Mouse (Mus musculus) intestine, embryonic 16.5 days (tissue): ENCODE results near the gene Ilkap. TPM values are rescaled to one million over a fixed set of nuclear protein-coding genes. Genes with fewer than 3 reads are reported as not detected.

Source experiments
- ATAC-seq: fragments of 200-750 bp; cut with Nextera tagmentation; 2 replicates; pipeline ENCODE4 v1.8.0; 2017; ENCODE audit warnings: moderate TSS enrichment, moderate library complexity
- H3K27ac ChIP-seq: fragments of 300-500 bp; sonication (generic); 2 replicates; pipeline ENCODE4 v1.5.1; 2014; ENCODE audit warnings: mild to moderate bottlenecking, low read length
- H3K27me3 ChIP-seq: fragments of 300-500 bp; sonication (generic); replicated peaks from 2 replicates; pipeline ENCODE4 v1.6.1; 2014; ENCODE audit warnings: low read length, control low read depth, mixed read lengths; ENCODE audit not compliant: control insufficient read depth, insufficient read depth
- H3K36me3 ChIP-seq: fragments of 300-500 bp; sonication (generic); 2 replicates; pipeline ENCODE4 v1.6.1; 2014; ENCODE audit warnings: low read length, control low read depth; ENCODE audit not compliant: control insufficient read depth, insufficient read depth
- H3K4me1 ChIP-seq: fragments of 300-500 bp; sonication (generic); 2 replicates; pipeline ENCODE4 v1.6.1; 2014; ENCODE audit warnings: low read length, control low read depth, mixed read lengths; ENCODE audit not compliant: control insufficient read depth, insufficient read depth
- H3K4me2 ChIP-seq: fragments of 300-500 bp; sonication (generic); 2 replicates; pipeline ENCODE4 v1.6.1; 2014; ENCODE audit warnings: low read depth, low read length, control low read depth
- H3K4me3 ChIP-seq: fragments of 300-500 bp; sonication (generic); 2 replicates; pipeline ENCODE4 v1.5.1; 2014; ENCODE audit warnings: mild to moderate bottlenecking, low read length
- H3K9ac ChIP-seq: fragments of 300-500 bp; sonication (generic); 2 replicates; pipeline ENCODE4 v1.6.1; 2014; ENCODE audit warnings: low read depth, low read length
- H3K9me3 ChIP-seq: fragments of 300-500 bp; sonication (generic); 2 replicates; pipeline ENCODE4 v1.6.1; 2016; ENCODE audit warnings: low read length, control low read depth; ENCODE audit not compliant: control insufficient read depth
- WGBS: fragments of 180-500 bp; shearing (Covaris S2); extraction: QIAGEN DNeasy Blood & Tissue Kit; methylation state at CpG from one replicate; pipeline ENCODE4 v1.1.7; 2014; 5-methylcytosine and 5-hydroxymethylcytosine counted together
- polyA plus RNA-seq: library from polyadenylated mRNA; unstranded; fragments of >200 nt; fragmentation: Nextera tagmentation; extraction: Ambion mirVana; gene quantifications from 2 replicates; pipeline ENCODE4 v1.2.1, GENCODE M21; 2015

Gene Ilkap
- polyA plus RNA-seq, 1 experiment from 2014 or later, result 112 TPM

GRCm38 (mm10) chr1:91346892-91347291 is 51.7 kb downstream of the Ilkap start:
- peaks cover 9% of the 10 kb centered on the region for H3K4me1 ChIP-seq
- H3K9me3 ChIP-seq, result no peaks in the 10 kb centered on the region
- WGBS, result 35% methylated on average over 3 of the region's 3 CpGs
- H3K36me3 ChIP-seq, result no peaks in the 10 kb centered on the region
- H3K4me3 ChIP-seq, result no peak overlapping the region
- H3K9ac ChIP-seq, result no peak overlapping the region
- no peak overlapping the region for H3K27ac ChIP-seq
- ATAC-seq, result peak; percentile 74
- peaks cover 38% of the 10 kb centered on the region for H3K27me3 ChIP-seq
- H3K4me2 ChIP-seq, result no peak overlapping the region

DNA sequence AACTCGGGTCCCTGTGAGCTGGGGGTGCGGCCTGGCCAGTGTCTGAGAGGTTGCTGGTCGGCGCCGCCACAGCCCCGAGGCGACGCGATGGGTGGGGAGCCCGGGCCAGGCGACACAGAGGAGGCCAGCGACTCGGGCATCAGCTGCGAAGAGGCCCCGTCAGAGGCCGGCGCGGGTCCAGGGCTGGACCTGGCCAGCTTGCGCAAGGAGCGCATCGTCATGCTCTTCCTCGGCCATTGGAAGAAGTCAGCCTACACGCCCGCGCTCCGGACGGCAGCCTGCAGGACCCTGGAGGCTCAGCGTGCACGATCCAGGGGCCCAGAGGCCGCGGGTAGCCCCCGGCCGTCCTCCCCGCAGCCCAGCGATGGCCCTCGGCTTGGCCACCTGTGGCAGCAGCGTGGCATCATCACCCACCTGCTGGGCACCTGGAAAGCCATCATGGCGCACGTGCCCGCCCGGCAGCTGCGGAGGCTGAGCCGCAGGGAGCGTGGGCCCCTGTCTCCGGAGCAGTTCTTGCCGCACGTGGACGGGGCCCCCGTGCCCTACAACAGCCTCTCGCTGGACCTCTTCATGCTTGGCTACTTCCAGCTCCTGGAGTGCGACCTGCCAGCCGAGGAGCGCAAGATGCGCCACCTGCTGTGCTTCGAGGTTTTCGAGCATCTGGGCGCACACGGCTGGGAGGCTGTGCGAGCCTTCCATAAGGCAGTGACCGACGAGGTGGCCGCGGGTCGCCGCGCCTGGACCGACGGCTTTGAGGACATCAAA is 53.5 kb downstream of the Ilkap start:
- Histone ChIP-seq H3K4me3 (peak overlapping the region; percentile 36), H3K27ac (no peak overlapping the region), H3K36me3 (no peaks in the 10 kb centered on the region), H3K27me3 (peaks cover 38% of the 10 kb centered on the region), H3K4me1 (peaks cover 9% of the 10 kb centered on the region), H3K9ac (no peak overlapping the region; the same call in 1 of the 2 replicates), H3K4me2 (peak overlapping the region; percentile 49), H3K9me3 (no peaks in the 10 kb centered on the region)
- whole genome bisulfite sequencing, result 4% methylated on average over 65 of the region's 68 CpGs
- peak; percentile 45 for ATAC-seq

DNA sequence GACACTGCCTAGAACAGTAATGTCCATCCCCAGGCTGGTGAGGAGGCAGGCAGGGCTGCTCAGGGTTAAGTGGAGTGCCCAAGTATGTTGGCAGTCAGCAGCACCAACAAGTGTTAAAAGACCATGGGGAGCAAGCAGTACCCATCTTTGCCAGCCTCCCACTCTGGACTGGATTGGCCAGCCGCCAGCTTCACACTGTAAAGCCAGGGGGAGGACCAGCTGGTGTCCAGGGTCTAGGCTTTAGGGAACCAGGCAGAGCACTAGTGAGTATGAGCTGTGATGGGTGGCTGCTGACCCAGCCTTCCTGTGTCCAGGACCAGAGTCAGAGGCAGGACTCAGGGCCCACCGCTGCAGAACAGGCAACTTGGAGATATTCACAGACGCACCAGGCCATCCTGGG is 54.6 kb downstream of the Ilkap start:
- H3K9me3 ChIP-seq, result no peaks in the 10 kb centered on the region
- peaks cover 38% of the 10 kb centered on the region for H3K27me3 ChIP-seq
- no peak overlapping the region for H3K4me3 ChIP-seq
- no peak overlapping the region for H3K4me2 ChIP-seq
- H3K9ac ChIP-seq, result no peak overlapping the region
- ATAC-seq, result no peak
- no peaks in the 10 kb centered on the region for H3K36me3 ChIP-seq
- WGBS, result 73% methylated on average over 3 of the region's 3 CpGs
- peaks cover 9% of the 10 kb centered on the region for H3K4me1 ChIP-seq
- H3K27ac ChIP-seq, result no peak overlapping the region

DNA sequence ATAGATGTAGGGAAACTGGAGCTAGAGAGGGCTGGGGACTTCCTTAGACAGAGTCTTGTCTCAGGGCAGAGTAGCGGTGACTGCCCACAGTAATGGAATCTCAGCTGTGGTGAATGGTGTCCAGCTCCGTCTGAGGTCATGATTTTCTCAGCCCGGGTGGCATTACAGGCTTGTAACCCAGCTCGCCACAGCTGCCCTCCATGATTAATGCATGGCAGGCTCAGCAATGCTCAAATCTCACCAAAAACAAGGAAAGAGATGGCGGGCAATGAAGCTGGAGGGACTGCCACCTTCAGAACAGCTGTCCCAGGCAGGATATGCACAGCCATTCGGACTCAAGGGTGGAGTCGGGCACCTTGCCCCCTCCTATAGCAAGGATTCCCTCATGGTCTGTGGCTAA is 61.3 kb downstream of the Ilkap start:
- Histone ChIP-seq H3K27me3 (peaks cover 3% of the 10 kb centered on the region; the same call in 1 of the 2 replicates), H3K36me3 (no peaks in the 10 kb centered on the region), H3K9me3 (no peaks in the 10 kb centered on the region), H3K4me1 (no peaks in the 10 kb centered on the region), H3K4me2 (no peak overlapping the region), H3K9ac (no peak overlapping the region), H3K4me3 (no peak overlapping the region), H3K27ac (no peak overlapping the region)
- 88% methylated on average over 7 of the region's 7 CpGs for WGBS
- no peak for ATAC-seq

DNA sequence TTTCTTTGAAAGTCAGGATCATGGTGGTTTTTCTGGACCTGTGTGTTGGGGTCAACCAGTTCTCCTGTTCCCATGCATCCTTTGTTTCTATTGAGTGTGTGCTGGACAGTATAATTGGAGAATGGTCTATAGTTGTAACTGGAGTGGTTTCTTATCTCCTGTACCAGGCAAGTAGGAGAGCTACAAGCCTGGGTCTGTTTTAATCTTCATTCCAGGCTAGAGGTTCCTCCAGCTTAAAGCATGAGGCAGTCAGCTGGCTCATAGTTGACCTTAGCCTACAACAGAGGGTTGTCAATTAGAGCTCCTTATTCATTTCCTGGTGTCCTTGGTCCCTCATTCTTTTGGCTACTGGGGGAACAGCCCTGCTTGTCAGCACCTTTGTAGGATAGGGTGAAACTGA is 65.0 kb downstream of the Ilkap start:
- Histone ChIP-seq H3K4me1 (no peaks in the 10 kb centered on the region), H3K9me3 (no peaks in the 10 kb centered on the region), H3K36me3 (no peaks in the 10 kb centered on the region), H3K9ac (no peak overlapping the region), H3K4me3 (no peak overlapping the region), H3K27ac (no peak overlapping the region), H3K27me3 (peaks cover 2% of the 10 kb centered on the region; the same call in 1 of the 2 replicates), H3K4me2 (no peak overlapping the region)
- no peak for ATAC-seq

- H3K36me3 ChIP-seq, result no peaks in the 10 kb centered on the region
- WGBS, result 51% methylated on average over 4 of the region's 4 CpGs
- no peaks in the 10 kb centered on the region for H3K4me1 ChIP-seq
- no peak overlapping the region for H3K4me3 ChIP-seq
- no peaks in the 10 kb centered on the region for H3K9me3 ChIP-seq
- H3K27me3 ChIP-seq, result no peaks in the 10 kb centered on the region
- no peak for ATAC-seq
- H3K9ac ChIP-seq, result no peak overlapping the region
- H3K4me2 ChIP-seq, result no peak overlapping the region
- no peak overlapping the region for H3K27ac ChIP-seq
Measured at GRCm38 (mm10) chr1:91332102-91332501, 66.5 kb downstream of the Ilkap start.

GRCm38 (mm10) chr1:91325488-91326042 is 73.0 kb downstream of the Ilkap start:
- Histone ChIP-seq H3K4me2 (no peak overlapping the region), H3K27ac (no peak overlapping the region), H3K4me1 (no peaks in the 10 kb centered on the region), H3K36me3 (no peaks in the 10 kb centered on the region), H3K9ac (no peak overlapping the region), H3K9me3 (no peaks in the 10 kb centered on the region), H3K4me3 (no peak overlapping the region), H3K27me3 (no peaks in the 10 kb centered on the region)
- WGBS, result 77% methylated on average over 4 of the region's 4 CpGs
- no peak for ATAC-seq

DNA sequence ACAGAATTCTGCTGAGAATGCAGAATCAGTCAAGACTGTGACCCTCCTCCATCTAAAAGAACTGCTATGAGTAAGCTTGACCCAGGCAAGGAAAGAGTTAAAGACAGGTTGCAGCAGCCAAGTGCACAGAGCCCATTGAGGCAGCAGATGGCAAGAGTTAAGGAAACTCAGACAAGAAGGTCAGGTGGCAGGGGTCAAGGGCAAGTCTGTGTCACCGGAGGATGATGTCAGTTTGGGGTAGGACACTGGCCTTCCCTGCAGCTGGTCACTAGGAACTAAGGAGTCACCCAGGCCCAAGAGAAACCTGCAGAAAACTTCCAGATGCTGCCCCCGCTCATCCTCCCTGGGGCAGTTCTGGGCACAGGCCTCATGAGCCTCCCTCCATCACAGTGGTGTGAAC is 74.0 kb downstream of the Ilkap start:
- H3K4me3 ChIP-seq, result no peak overlapping the region
- H3K36me3 ChIP-seq, result no peaks in the 10 kb centered on the region
- ATAC-seq, result no peak
- no peak overlapping the region for H3K4me2 ChIP-seq
- H3K9ac ChIP-seq, result no peak overlapping the region
- no peaks in the 10 kb centered on the region for H3K4me1 ChIP-seq
- WGBS, result 79% methylated on average over 2 of the region's 2 CpGs
- H3K9me3 ChIP-seq, result no peaks in the 10 kb centered on the region
- H3K27ac ChIP-seq, result no peak overlapping the region
- no peaks in the 10 kb centered on the region for H3K27me3 ChIP-seq
